In genomic region chr11:97432983-97433539, GRCm38 (mm10) we compare ENCODE assay signal across 17 mouse cellular contexts. TPM values are rescaled to one million over a fixed set of nuclear protein-coding genes. Genes with fewer than 3 reads are reported as not detected.
DNase-seq lines count a peak whose midpoint lies in the region; ATAC-seq and TF ChIP-seq lines count a peak whose summit lies in the region.
"Had no signal": no experiment of that assay in that cellular context is flagged by ENCODE, and none has a peak within 500 bp of the region (broad histone marks: within the 10 kb centered on the region; RNA-seq: fewer than 3 reads in every experiment).

No protein-coding gene starts in this region.

- peak; percentile 47 for DNase-seq in forebrain, embryonic 11.5 days (ENCODE audit: low spot score)
- no peak for DNase-seq in forebrain, postnatal 0 days
- peak; percentile 26 for DNase-seq in lung, postnatal 0 days (ENCODE audit: low spot score)
- DNase-seq in lung, adult 2 months: no peak
- peak; percentile 41 for DNase-seq in induced T-regulatory cell, adult 2 months (ENCODE audit: low read depth)
- no peak for DNase-seq in spleen, adult 12 weeks (ENCODE audit: low spot score)
- no peak for DNase-seq in left cerebral cortex, adult 8-10 months (ENCODE audit: low spot score in 2 of 2)
- DNase-seq: adrenal gland, postnatal 14 days; cerebellum, adult 2 months; gastrocnemius, postnatal 36 days; kidney, adult 18-20 months; kidney, postnatal 4 days had no signal

- no peak overlapping the region for H3K4me2 ChIP-seq in forebrain, embryonic 11.5 days (ENCODE audit: low read depth, low read length, severe bottlenecking)
- no peak overlapping the region for H3K4me2 ChIP-seq in forebrain, postnatal 0 days (ENCODE audit: low read depth)
- H3K4me2 ChIP-seq in lung, postnatal 0 days (replicated peaks; ENCODE audit: low read depth, low read length): no peak overlapping the region
- H3K4me2 ChIP-seq: limb, embryonic 15.5 days had no signal

- 0 out of 2 replicates have a peak, but pooled peaks cover 3% of the 10 kb centered on the region for H3K27me3 ChIP-seq in forebrain, embryonic 11.5 days (ENCODE audit: control insufficient read depth, insufficient read depth, low read length)
- H3K27me3 ChIP-seq in forebrain, postnatal 0 days (ENCODE audit: insufficient read depth, low read length): no peaks in the 10 kb centered on the region
- no peaks in the 10 kb centered on the region for H3K27me3 ChIP-seq in lung, postnatal 0 days (replicated peaks; ENCODE audit: insufficient read depth, low read length)
- H3K27me3 ChIP-seq: limb, embryonic 15.5 days; Patski had no signal

- TF ChIP-seq CTCF in forebrain, postnatal 0 days (IDR thresholded peaks at IDR 0.05; ENCODE audit: low read depth): no peak
- no peak for TF ChIP-seq CTCF in lung, postnatal 0 days (IDR thresholded peaks at IDR 0.05)
- no peak for TF ChIP-seq CTCF in lung, adult 2 months (IDR thresholded peaks at IDR 0.05; ENCODE audit: insufficient read depth, low read length)

- H3K4me1 ChIP-seq in forebrain, embryonic 11.5 days (replicated peaks; ENCODE audit: control insufficient read depth, insufficient read depth, low read length): peaks cover 13% of the 10 kb centered on the region
- H3K4me1 ChIP-seq in forebrain, postnatal 0 days (ENCODE audit: insufficient read depth): peaks cover 5% of the 10 kb centered on the region; the same call in 1 of the 2 replicates
- H3K4me1 ChIP-seq in lung, postnatal 0 days (ENCODE audit: insufficient read depth, low read depth, low read length): peaks cover 27% of the 10 kb centered on the region; the same call in 1 of the 2 replicates
- H3K4me1 ChIP-seq in lung, adult 2 months (ENCODE audit: control insufficient read depth, insufficient read depth, low read length): peaks cover 26% of the 10 kb centered on the region

- no peak overlapping the region for H3K27ac ChIP-seq in forebrain, embryonic 11.5 days (ENCODE audit: low read depth, low read length)
- H3K27ac ChIP-seq in forebrain, postnatal 0 days (ENCODE audit: low read depth, low read length): no peak overlapping the region
- H3K27ac ChIP-seq in lung, postnatal 0 days (ENCODE audit: low read length): no peak overlapping the region
- peak overlapping the region; percentile 97 for H3K27ac ChIP-seq in macrophage
- H3K27ac ChIP-seq: hindbrain, postnatal 0 days; limb, embryonic 15.5 days had no signal

- H3K9me3 ChIP-seq in forebrain, embryonic 11.5 days (ENCODE audit: control insufficient read depth, low read length): no peaks in the 10 kb centered on the region
- H3K9me3 ChIP-seq in forebrain, postnatal 0 days (ENCODE audit: low read length): no peaks in the 10 kb centered on the region
- no peaks in the 10 kb centered on the region for H3K9me3 ChIP-seq in lung, postnatal 0 days (ENCODE audit: low read length)
- H3K9me3 ChIP-seq: limb, embryonic 15.5 days had no signal

- peaks cover 21% of the 10 kb centered on the region for H3K79me2 ChIP-seq in macrophage (ENCODE audit: inconsistent target)

- no peak for TF ChIP-seq EP300 in lung, postnatal 0 days (IDR thresholded peaks at IDR 0.05)

- TF ChIP-seq POLR2A in lung, adult 2 months (IDR thresholded peaks at IDR 0.05; ENCODE audit: borderline replicate concordance, extremely low read depth, low read depth, low read length): no peak

- H3K4me3 ChIP-seq in forebrain, embryonic 11.5 days (ENCODE audit: low read depth, low read length): no peak overlapping the region
- H3K4me3 ChIP-seq in forebrain, postnatal 0 days (ENCODE audit: low read depth, low read length): no peak overlapping the region
- no peak overlapping the region for H3K4me3 ChIP-seq in lung, postnatal 0 days (ENCODE audit: low read depth, low read length)
- no peak overlapping the region for H3K4me3 ChIP-seq in lung, adult 2 months (replicated peaks; ENCODE audit: extremely low read depth, low read depth, low read length)
- no peak overlapping the region for H3K4me3 ChIP-seq in macrophage (ENCODE audit: inconsistent target)
- H3K4me3 ChIP-seq: limb, embryonic 15.5 days had no signal

- ATAC-seq in forebrain, embryonic 11.5 days (replicated peaks; ENCODE audit: low FRiP score): no peak
- ATAC-seq in forebrain, postnatal 0 days: no peak
- ATAC-seq in lung, postnatal 0 days: no peak
- ATAC-seq: activated CD4-positive, CD25-positive, alpha-beta regulatory T cell, adult 4 months; hindbrain, postnatal 0 days; Patski had no signal

- H3K36me3 ChIP-seq in forebrain, embryonic 11.5 days (ENCODE audit: control insufficient read depth, insufficient read depth, low read length): no peaks in the 10 kb centered on the region
- no peaks in the 10 kb centered on the region; the same call in 1 of the 2 replicates for H3K36me3 ChIP-seq in forebrain, postnatal 0 days (ENCODE audit: insufficient read depth)
- no peaks in the 10 kb centered on the region for H3K36me3 ChIP-seq in lung, postnatal 0 days (ENCODE audit: insufficient read depth, low read length)
- no peaks in the 10 kb centered on the region for H3K36me3 ChIP-seq in macrophage (ENCODE audit: inconsistent target)
- H3K36me3 ChIP-seq: limb, embryonic 15.5 days had no signal

- H3K9ac ChIP-seq in forebrain, embryonic 11.5 days (ENCODE audit: low read length): no peak overlapping the region
- no peak overlapping the region for H3K9ac ChIP-seq in forebrain, postnatal 0 days
- H3K9ac ChIP-seq in lung, postnatal 0 days (replicated peaks; ENCODE audit: low read depth): no peak overlapping the region
- H3K9ac ChIP-seq: limb, embryonic 15.5 days had no signal

- 90% methylated on average over 8 of the region's 8 CpGs for WGBS in forebrain, embryonic 11.5 days
- WGBS in forebrain, postnatal 0 days: 87% methylated on average over 8 of the region's 8 CpGs
- 36% methylated on average over 8 of the region's 8 CpGs for WGBS in lung, postnatal 0 days
- WGBS in lung, adult 2 months: 38% methylated on average over 8 of the region's 8 CpGs
- 40% methylated on average over 8 of the region's 8 CpGs for WGBS in macrophage (ENCODE audit: missing documents)

RNA-seq across cellular contexts. Expression of gene Arhgap23, which starts 17.7 kb away (rescaled TPM):
- polyA plus RNA-seq in forebrain, embryonic 11.5 days (2014; fragmentation: Nextera tagmentation; extraction: Ambion mirVana): 3.2 and 4.8 TPM in 2 replicates
- 52.7 and 52.9 TPM in 2 replicates for total RNA-seq in forebrain, postnatal 0 days (2014; rRNA removed)
- polyA plus RNA-seq in forebrain, postnatal 0 days (2015; fragmentation: Nextera tagmentation; extraction: Ambion mirVana): 7.0 and 10.2 TPM in 2 replicates
- polyA plus RNA-seq in lung, postnatal 0 days (2015; fragmentation: Nextera tagmentation; extraction: Ambion mirVana): 7.0 and 8.4 TPM in 2 replicates
- 74.3 and 90.6 TPM in 2 replicates for polyA plus RNA-seq in lung, adult 2 months (2012; rRNA removed)
- total RNA-seq in macrophage (2018; cell fraction: chromatin; rRNA removed): 100 to 1,000 TPM in 4 of 26 experiments, 10 to 100 TPM in 22; 14.6 to 111 (median 58.5) TPM
- 10 to 100 TPM; 10.1 to 29.1 (median 18.3) TPM for total RNA-seq in macrophage (2018; cell fraction: cytosol; rRNA removed)
- total RNA-seq in macrophage (2018; cell fraction: nucleus; rRNA removed): 10 to 100 TPM; 13.7 to 87.8 (median 34.8) TPM
- 12.8 to 18.7 TPM (median 14.4 TPM) in 3 replicates for polyA plus RNA-seq in macrophage (2018)
- total RNA-seq in left cerebral cortex, adult 8-10 months (2022): 10 to 100 TPM; 72.5 to 74.5 (median 73.4) TPM
- polyA plus RNA-seq: activated CD4-positive, CD25-positive, alpha-beta regulatory T cell, adult 4 months had no signal

Comparison
In these comparisons a context has a peak if more than half of its experiments do, and no peak if none do; other contexts are left out.
1. DNase-seq: peak in forebrain, embryonic 11.5 days (single experiment), lung, postnatal 0 days (single experiment) and induced T-regulatory cell, adult 2 months (single experiment); none in forebrain, postnatal 0 days (single experiment), lung, adult 2 months (single experiment), spleen, adult 12 weeks (single experiment) and left cerebral cortex, adult 8-10 months (0 of 2).